In genomic region chr15:94557442-94557841, GRCm38 (mm10) we compare ENCODE assay signal across 9 mouse cellular contexts. TPM values are rescaled to one million over a fixed set of nuclear protein-coding genes. Genes with fewer than 3 reads are reported as not detected.
DNase-seq lines count a peak whose midpoint lies in the region; ATAC-seq and TF ChIP-seq lines count a peak whose summit lies in the region.
"Had no signal": no experiment of that assay in that cellular context is flagged by ENCODE, and none has a peak within 500 bp of the region (broad histone marks: within the 10 kb centered on the region; RNA-seq: fewer than 3 reads in every experiment).

No protein-coding gene starts in this region.

- no peak overlapping the region for H3K27ac ChIP-seq in ES-E14 (ENCODE audit: insufficient read depth, low read depth, low read length, poor library complexity, severe bottlenecking)
- no peak overlapping the region for H3K27ac ChIP-seq in forebrain, embryonic 12.5 days
- no peak overlapping the region for H3K27ac ChIP-seq in hindbrain, embryonic 10.5 days
- no peak overlapping the region for H3K27ac ChIP-seq in lung, postnatal 0 days (ENCODE audit: low read length)
- H3K27ac ChIP-seq: macrophage had no signal

- no peak overlapping the region for H3K9ac ChIP-seq in ES-E14 (ENCODE audit: insufficient read depth, low read depth, low read length, poor library complexity, severe bottlenecking)
- H3K9ac ChIP-seq in forebrain, embryonic 12.5 days: no peak overlapping the region
- no peak overlapping the region for H3K9ac ChIP-seq in lung, postnatal 0 days (replicated peaks; ENCODE audit: low read depth)

- H3K4me3 ChIP-seq in ES-E14 (ENCODE audit: insufficient read depth in 1 of 2, low read depth in 1 of 2, low read length in 2 of 2, poor library complexity in 1 of 2, severe bottlenecking in 1 of 2): no peak overlapping the region
- no peak overlapping the region for H3K4me3 ChIP-seq in forebrain, embryonic 12.5 days (replicated peaks)
- no peak overlapping the region for H3K4me3 ChIP-seq in hindbrain, embryonic 10.5 days
- H3K4me3 ChIP-seq in lung, postnatal 0 days (ENCODE audit: low read depth, low read length): no peak overlapping the region

- DNase-seq in ES-E14 (ENCODE audit: low read depth, low spot score): peak; percentile 83
- DNase-seq in c-Kit-positive CD71-positive TER-119-negative erythroid progenitor cells, embryonic 14.5 days (ENCODE audit: low read depth): peak; percentile 65
- DNase-seq in hindbrain, embryonic 10.5 days (ENCODE audit: low spot score): peak; percentile 82
- DNase-seq in layer of hippocampus, adult 9-11 months: peak; percentile 76
- DNase-seq in lung, postnatal 0 days (ENCODE audit: low spot score): peak; percentile 82
- peak; percentile 51 for DNase-seq in retina, adult 2 months (ENCODE audit: low read depth, low spot score)
- peak; percentile 81 for DNase-seq in thymus, postnatal 25 days

- WGBS in forebrain, embryonic 12.5 days: 26% methylated on average over 7 of the region's 7 CpGs
- 27% methylated on average over 7 of the region's 7 CpGs for WGBS in hindbrain, embryonic 10.5 days
- WGBS in lung, postnatal 0 days: 16% methylated on average over 7 of the region's 7 CpGs

- no peaks in the 10 kb centered on the region for H3K36me3 ChIP-seq in ES-E14 (ENCODE audit: control insufficient read depth, insufficient read depth, low read length, poor library complexity, severe bottlenecking)
- H3K36me3 ChIP-seq in forebrain, embryonic 12.5 days (replicated peaks): no peaks in the 10 kb centered on the region
- no peaks in the 10 kb centered on the region for H3K36me3 ChIP-seq in hindbrain, embryonic 10.5 days
- H3K36me3 ChIP-seq in lung, postnatal 0 days (ENCODE audit: insufficient read depth, low read length): no peaks in the 10 kb centered on the region

- no peak for TF ChIP-seq EP300 in lung, postnatal 0 days (IDR thresholded peaks at IDR 0.05)

- in situ Hi-C loops in ES-E14 (cut with MboI; ENCODE audit: low sequenced_read_pairs in 2 of 2, unreplicated experiment in 2 of 2): no loop called here

- peak; percentile 97 for TF ChIP-seq CTCF in lung, postnatal 0 days (IDR thresholded peaks at IDR 0.05)

- H3K27me3 ChIP-seq in forebrain, embryonic 12.5 days: no peaks in the 10 kb centered on the region
- H3K27me3 ChIP-seq in hindbrain, embryonic 10.5 days (ENCODE audit: insufficient read depth, poor library complexity, severe bottlenecking): no peaks in the 10 kb centered on the region
- H3K27me3 ChIP-seq in lung, postnatal 0 days (replicated peaks; ENCODE audit: insufficient read depth, low read length): no peaks in the 10 kb centered on the region

- ATAC-seq in forebrain, embryonic 12.5 days (ENCODE audit: low FRiP score): peak; percentile 68
- peak; percentile 78 for ATAC-seq in lung, postnatal 0 days

- H3K9me3 ChIP-seq in ES-E14 (ENCODE audit: control insufficient read depth, insufficient read depth, low read depth, low read length): no peaks in the 10 kb centered on the region
- no peaks in the 10 kb centered on the region for H3K9me3 ChIP-seq in forebrain, embryonic 12.5 days
- H3K9me3 ChIP-seq in hindbrain, embryonic 10.5 days: no peaks in the 10 kb centered on the region
- H3K9me3 ChIP-seq in lung, postnatal 0 days (ENCODE audit: low read length): no peaks in the 10 kb centered on the region

- H3K4me2 ChIP-seq in forebrain, embryonic 12.5 days: no peak overlapping the region
- H3K4me2 ChIP-seq in lung, postnatal 0 days (replicated peaks; ENCODE audit: low read depth, low read length): no peak overlapping the region

- peaks cover 2 to 11% of the 10 kb centered on the region in 2 experiments; a peak in 2 of 4 replicates for H3K4me1 ChIP-seq in ES-E14 (ENCODE audit: control insufficient read depth in 2 of 2, insufficient read depth in 2 of 2, low read length in 2 of 2, poor library complexity in 1 of 2)
- H3K4me1 ChIP-seq in forebrain, embryonic 12.5 days: no peaks in the 10 kb centered on the region
- no peaks in the 10 kb centered on the region for H3K4me1 ChIP-seq in hindbrain, embryonic 10.5 days (replicated peaks)
- H3K4me1 ChIP-seq in lung, postnatal 0 days (ENCODE audit: insufficient read depth, low read depth, low read length): no peaks in the 10 kb centered on the region

TF ChIP-seq in ES-E14, 5 proteins besides CTCF, POLR2A, EP300 and RAD21:
- TF ChIP-seq ZC3H11A (IDR thresholded peaks at IDR 0.05; ENCODE audit: borderline replicate concordance, low read depth, low read length): 0 out of 2 replicates have a peak, but pooled peaks have one; percentile 31
- no peak for TF ChIP-seq ZNF384 (IDR thresholded peaks at IDR 0.05; ENCODE audit: low read depth, low read length)
- no peak for TF ChIP-seq MAFK (IDR thresholded peaks at IDR 0.05; ENCODE audit: insufficient read depth, low read depth, low read length)
- TF ChIP-seq CHD2 (IDR thresholded peaks at IDR 0.05; ENCODE audit: low read depth, low read length): no peak

RNA-seq across cellular contexts. Expression of gene Irak4, which starts 14.0 kb away (rescaled TPM):
- total RNA-seq in ES-E14 (2012; rRNA removed): 2.3 and 2.4 TPM in 2 replicates
- 2.6 and 2.8 TPM in 2 replicates for polyA plus RNA-seq in forebrain, embryonic 12.5 days (2016; fragmentation: Nextera tagmentation; extraction: Ambion mirVana)
- polyA plus RNA-seq in hindbrain, embryonic 10.5 days (2016; fragmentation: Nextera tagmentation; extraction: Ambion mirVana): 3.0 and 3.1 TPM in 2 replicates
- 11.8 and 12.1 TPM in 2 replicates for polyA plus RNA-seq in lung, postnatal 0 days (2015; fragmentation: Nextera tagmentation; extraction: Ambion mirVana)

RNA-seq across cellular contexts. Expression of gene Pus7l, which starts 14.1 kb away (rescaled TPM):
- 4.1 and 6.6 TPM in 2 replicates for total RNA-seq in ES-E14 (2012; rRNA removed)
- polyA plus RNA-seq in forebrain, embryonic 12.5 days (2016; fragmentation: Nextera tagmentation; extraction: Ambion mirVana): 7.3 and 7.8 TPM in 2 replicates
- 8.6 and 10.7 TPM in 2 replicates for polyA plus RNA-seq in hindbrain, embryonic 10.5 days (2016; fragmentation: Nextera tagmentation; extraction: Ambion mirVana)
- polyA plus RNA-seq in lung, postnatal 0 days (2015; fragmentation: Nextera tagmentation; extraction: Ambion mirVana): 3.2 and 3.4 TPM in 2 replicates

RNA-seq across cellular contexts. Expression of gene Twf1, which starts 32.2 kb away (rescaled TPM):
- 29.7 and 45.6 TPM in 2 replicates for total RNA-seq in ES-E14 (2012; rRNA removed)
- 101 and 109 TPM in 2 replicates for polyA plus RNA-seq in forebrain, embryonic 12.5 days (2016; fragmentation: Nextera tagmentation; extraction: Ambion mirVana)
- 78.3 and 84.9 TPM in 2 replicates for polyA plus RNA-seq in hindbrain, embryonic 10.5 days (2016; fragmentation: Nextera tagmentation; extraction: Ambion mirVana)
- polyA plus RNA-seq in lung, postnatal 0 days (2015; fragmentation: Nextera tagmentation; extraction: Ambion mirVana): 84.8 and 86.3 TPM in 2 replicates
